Mouse (Mus musculus): ENCODE data around the gene Ndel1. TPM values are rescaled to one million over a fixed set of nuclear protein-coding genes. Genes with fewer than 3 reads are reported as not detected.

The Ndel1 gene
- polyA plus RNA-seq (2015; fragmentation: Nextera tagmentation; extraction: Ambion mirVana): 108 TPM in 2 replicates

- H3K27ac ChIP-seq (ENCODE audit: low read length): no peak within 1 kb of the TSS
- ATAC-seq: no peak
- H3K9ac ChIP-seq (ENCODE audit: low read depth, low read length): no peak within 1 kb of the TSS
- WGBS: 75% methylated on average over 6 of the region's 6 CpGs
- H3K4me2 ChIP-seq (ENCODE audit: low read length): no peak within 1 kb of the TSS
- no peaks in the 10 kb centered on the region for H3K9me3 ChIP-seq (replicated peaks; ENCODE audit: control insufficient read depth, low read length, poor library complexity, severe bottlenecking)
- no peak within 1 kb of the TSS for H3K4me3 ChIP-seq (ENCODE audit: low read depth, low read length)
- H3K27me3 ChIP-seq (ENCODE audit: control insufficient read depth, insufficient read depth, low read depth, low read length): no peaks in the 10 kb centered on the region
- H3K4me1 ChIP-seq (ENCODE audit: control insufficient read depth, insufficient read depth, low read length): no peaks in the 10 kb centered on the region
- H3K36me3 ChIP-seq (ENCODE audit: control insufficient read depth, insufficient read depth, low read length): no peaks in the 10 kb centered on the region
Measured at GRCm38 (mm10) chr11:68871748-68872147, at the start of gene Ndel1. TSS of gene Ndel1 (minus strand) at chr11:68871858.

- ATAC-seq: no peak
- no peaks in the 10 kb centered on the region for H3K4me1 ChIP-seq (ENCODE audit: control insufficient read depth, insufficient read depth, low read length)
Measured at GRCm38 (mm10) chr11:68914566-68914965, 42.9 kb upstream of the Ndel1 start.

GRCm38 (mm10) chr11:68911531-68912177 lies 40.0 kb upstream of the Ndel1 start:
- H3K27ac ChIP-seq (ENCODE audit: low read length): no peak overlapping the region
- H3K9ac ChIP-seq (ENCODE audit: low read depth, low read length): no peak overlapping the region
- 70% methylated on average over 14 of the region's 14 CpGs for WGBS
- H3K36me3 ChIP-seq (ENCODE audit: control insufficient read depth, insufficient read depth, low read length): peaks cover 4% of the 10 kb centered on the region; the same call in 1 of the 2 replicates
- H3K4me3 ChIP-seq (ENCODE audit: low read depth, low read length): no peak overlapping the region
- ATAC-seq: no peak
- H3K4me2 ChIP-seq (ENCODE audit: low read length): no peak overlapping the region
- no peaks in the 10 kb centered on the region for H3K4me1 ChIP-seq (ENCODE audit: control insufficient read depth, insufficient read depth, low read length)
- no peaks in the 10 kb centered on the region for H3K9me3 ChIP-seq (replicated peaks; ENCODE audit: control insufficient read depth, low read length, poor library complexity, severe bottlenecking)
- H3K27me3 ChIP-seq (ENCODE audit: control insufficient read depth, insufficient read depth, low read depth, low read length): no peaks in the 10 kb centered on the region

More at GRCm38 (mm10) chr11:68914566-68914965, 42.9 kb upstream of the Ndel1 start:
- Histone ChIP-seq H3K9me3 (replicated peaks; ENCODE audit: control insufficient read depth, low read length, poor library complexity, severe bottlenecking) (no peaks in the 10 kb centered on the region), H3K36me3 (ENCODE audit: control insufficient read depth, insufficient read depth, low read length) (no peaks in the 10 kb centered on the region), H3K27me3 (ENCODE audit: control insufficient read depth, insufficient read depth, low read depth, low read length) (no peaks in the 10 kb centered on the region), H3K9ac (ENCODE audit: low read depth, low read length) (no peak overlapping the region), H3K4me3 (ENCODE audit: low read depth, low read length) (no peak overlapping the region), H3K4me2 (ENCODE audit: low read length) (no peak overlapping the region), H3K27ac (ENCODE audit: low read length) (no peak overlapping the region)
- WGBS: 88% methylated on average over 4 of the region's 4 CpGs

- 42% methylated on average over 7 of the region's 7 CpGs for WGBS
- no peak overlapping the region for H3K4me2 ChIP-seq (ENCODE audit: low read length)
- no peak overlapping the region for H3K9ac ChIP-seq (ENCODE audit: low read depth, low read length)
- no peak overlapping the region for H3K4me3 ChIP-seq (ENCODE audit: low read depth, low read length)
- no peaks in the 10 kb centered on the region for H3K27me3 ChIP-seq (ENCODE audit: control insufficient read depth, insufficient read depth, low read depth, low read length)
- H3K36me3 ChIP-seq (ENCODE audit: control insufficient read depth, insufficient read depth, low read length): peaks cover 17% of the 10 kb centered on the region
- no peak overlapping the region for H3K27ac ChIP-seq (ENCODE audit: low read length)
- no peak for ATAC-seq
- no peaks in the 10 kb centered on the region for H3K9me3 ChIP-seq (replicated peaks; ENCODE audit: control insufficient read depth, low read length, poor library complexity, severe bottlenecking)
- H3K4me1 ChIP-seq (ENCODE audit: control insufficient read depth, insufficient read depth, low read length): no peaks in the 10 kb centered on the region
Measured at GRCm38 (mm10) chr11:68908846-68909503, 37.3 kb upstream of the Ndel1 start.

GRCm38 (mm10) chr11:68907251-68907650 lies 35.6 kb upstream of the Ndel1 start:
- WGBS: 81% methylated on average over 3 of the region's 3 CpGs
- no peak overlapping the region for H3K4me2 ChIP-seq (ENCODE audit: low read length)
- no peak overlapping the region for H3K27ac ChIP-seq (ENCODE audit: low read length)
- no peaks in the 10 kb centered on the region for H3K27me3 ChIP-seq (ENCODE audit: control insufficient read depth, insufficient read depth, low read depth, low read length)
- no peaks in the 10 kb centered on the region for H3K9me3 ChIP-seq (replicated peaks; ENCODE audit: control insufficient read depth, low read length, poor library complexity, severe bottlenecking)
- no peak for ATAC-seq
- no peak overlapping the region for H3K4me3 ChIP-seq (ENCODE audit: low read depth, low read length)
- peaks cover 7% of the 10 kb centered on the region; the same call in 1 of the 2 replicates for H3K4me1 ChIP-seq (ENCODE audit: control insufficient read depth, insufficient read depth, low read length)
- no peak overlapping the region for H3K9ac ChIP-seq (ENCODE audit: low read depth, low read length)
- peaks cover 22% of the 10 kb centered on the region for H3K36me3 ChIP-seq (ENCODE audit: control insufficient read depth, insufficient read depth, low read length)

GRCm38 (mm10) chr11:68906461-68906790 lies 34.8 kb upstream of the Ndel1 start:
- Histone ChIP-seq H3K9me3 (replicated peaks; ENCODE audit: control insufficient read depth, low read length, poor library complexity, severe bottlenecking) (no peaks in the 10 kb centered on the region), H3K36me3 (ENCODE audit: control insufficient read depth, insufficient read depth, low read length) (peaks cover 22% of the 10 kb centered on the region), H3K27ac (ENCODE audit: low read length) (no peak overlapping the region), H3K4me3 (ENCODE audit: low read depth, low read length) (no peak overlapping the region), H3K9ac (ENCODE audit: low read depth, low read length) (no peak overlapping the region), H3K4me2 (ENCODE audit: low read length) (no peak overlapping the region), H3K4me1 (ENCODE audit: control insufficient read depth, insufficient read depth, low read length) (peaks cover 7% of the 10 kb centered on the region; the same call in 1 of the 2 replicates), H3K27me3 (ENCODE audit: control insufficient read depth, insufficient read depth, low read depth, low read length) (no peaks in the 10 kb centered on the region)
- no peak for ATAC-seq
- 71% methylated on average over 4 of the region's 4 CpGs for WGBS

GRCm38 (mm10) chr11:68905665-68906460 lies 34.2 kb upstream of the Ndel1 start:
- H3K27me3 ChIP-seq (ENCODE audit: control insufficient read depth, insufficient read depth, low read depth, low read length): no peaks in the 10 kb centered on the region
- no peak overlapping the region for H3K27ac ChIP-seq (ENCODE audit: low read length)
- no peak overlapping the region for H3K9ac ChIP-seq (ENCODE audit: low read depth, low read length)
- H3K4me2 ChIP-seq (ENCODE audit: low read length): no peak overlapping the region
- H3K9me3 ChIP-seq (replicated peaks; ENCODE audit: control insufficient read depth, low read length, poor library complexity, severe bottlenecking): no peaks in the 10 kb centered on the region
- ATAC-seq: no peak
- 90% methylated on average over 9 of the region's 9 CpGs for WGBS
- H3K4me3 ChIP-seq (ENCODE audit: low read depth, low read length): no peak overlapping the region
- peaks cover 22% of the 10 kb centered on the region for H3K36me3 ChIP-seq (ENCODE audit: control insufficient read depth, insufficient read depth, low read length)
- peaks cover 7% of the 10 kb centered on the region; the same call in 1 of the 2 replicates for H3K4me1 ChIP-seq (ENCODE audit: control insufficient read depth, insufficient read depth, low read length)

GRCm38 (mm10) chr11:68905138-68905531 lies 33.5 kb upstream of the Ndel1 start:
- no peak for ATAC-seq
- WGBS: 88% methylated on average over 3 of the region's 3 CpGs
- Histone ChIP-seq H3K27ac (ENCODE audit: low read length) (no peak overlapping the region), H3K4me3 (ENCODE audit: low read depth, low read length) (no peak overlapping the region), H3K9me3 (replicated peaks; ENCODE audit: control insufficient read depth, low read length, poor library complexity, severe bottlenecking) (no peaks in the 10 kb centered on the region), H3K9ac (ENCODE audit: low read depth, low read length) (no peak overlapping the region), H3K27me3 (ENCODE audit: control insufficient read depth, insufficient read depth, low read depth, low read length) (no peaks in the 10 kb centered on the region), H3K36me3 (ENCODE audit: control insufficient read depth, insufficient read depth, low read length) (peaks cover 22% of the 10 kb centered on the region), H3K4me2 (ENCODE audit: low read length) (no peak overlapping the region), H3K4me1 (ENCODE audit: control insufficient read depth, insufficient read depth, low read length) (peaks cover 7% of the 10 kb centered on the region; the same call in 1 of the 2 replicates)

Measured in midbrain, embryonic 16.5 days (tissue).